Mouse (Mus musculus): ENCODE measurements around the gene Arih1.

The Arih1 gene

DNA sequence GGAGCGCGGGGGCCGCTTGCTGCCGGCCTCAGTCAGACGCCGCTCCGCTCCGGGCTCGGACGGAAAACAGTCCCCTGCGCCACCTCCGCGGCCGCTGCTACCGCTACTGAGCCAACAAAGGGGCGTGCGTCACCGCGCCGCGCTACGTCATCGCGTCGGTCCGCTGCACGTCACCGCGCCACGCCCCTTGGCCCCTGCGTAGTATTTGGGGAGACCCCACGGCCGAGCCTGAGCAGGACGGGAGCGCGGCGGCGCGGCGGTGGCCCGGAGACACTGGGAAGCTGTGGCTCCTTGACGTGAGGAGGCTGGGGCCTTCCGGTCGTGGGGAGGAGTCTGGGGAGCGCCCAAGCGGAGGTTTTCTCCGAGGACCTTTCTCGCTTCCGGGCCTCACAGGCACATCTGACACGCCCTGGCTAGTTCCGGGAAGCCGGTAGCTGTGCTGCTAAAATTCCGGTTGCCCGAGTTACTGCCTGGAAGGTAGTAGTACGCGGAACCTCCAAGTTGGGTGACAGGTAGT, at the start of gene Arih1:
Gene Arih1, minus strand, starts transcription at position 70 of the 517 bp plus-strand sequence.
- DNase-seq (ENCODE audit: low spot score) = peak; percentile 98

DNA sequence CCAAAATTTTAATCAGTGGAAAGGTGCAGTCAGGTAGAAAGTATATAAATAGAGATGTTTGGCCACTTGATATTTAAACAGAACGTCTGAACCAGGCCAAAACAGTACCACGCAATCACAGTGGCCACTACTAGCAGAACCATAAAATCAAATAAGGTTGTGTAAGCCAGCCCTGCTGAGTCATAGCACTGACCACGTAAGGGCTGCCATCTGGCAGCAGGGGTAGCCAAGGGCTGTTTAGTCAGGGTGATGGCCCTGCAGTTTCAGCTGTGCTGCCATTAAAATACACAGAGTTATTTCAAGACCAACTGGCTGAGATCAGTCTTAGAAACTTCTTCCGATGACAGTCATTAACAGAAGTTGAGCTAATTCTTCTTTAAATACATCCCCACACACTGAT, 47.5 kb upstream of the Arih1 start:
- no peak for DNase-seq (ENCODE audit: low spot score)

DNA sequence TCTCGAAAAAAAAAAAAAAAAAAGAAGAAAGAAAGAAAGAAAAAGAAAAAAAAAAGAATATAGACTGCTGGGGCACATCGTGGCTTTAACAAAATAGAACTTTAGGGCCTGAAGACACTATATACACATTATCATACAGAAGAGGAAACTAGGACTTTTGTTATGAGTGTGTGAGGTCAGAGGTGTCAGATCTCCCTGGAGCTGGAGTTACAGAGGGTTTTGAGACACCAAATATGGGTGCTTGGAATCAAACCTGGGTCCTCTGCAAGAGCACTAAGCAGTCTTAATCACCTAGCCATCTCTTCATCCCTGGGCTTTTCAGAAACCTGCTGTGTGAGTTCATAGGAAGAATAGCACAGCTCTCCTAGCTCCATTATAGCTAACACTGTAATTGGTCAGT, 47.0 kb upstream of the Arih1 start:
- DNase-seq (ENCODE audit: low spot score) = no peak

DNA sequence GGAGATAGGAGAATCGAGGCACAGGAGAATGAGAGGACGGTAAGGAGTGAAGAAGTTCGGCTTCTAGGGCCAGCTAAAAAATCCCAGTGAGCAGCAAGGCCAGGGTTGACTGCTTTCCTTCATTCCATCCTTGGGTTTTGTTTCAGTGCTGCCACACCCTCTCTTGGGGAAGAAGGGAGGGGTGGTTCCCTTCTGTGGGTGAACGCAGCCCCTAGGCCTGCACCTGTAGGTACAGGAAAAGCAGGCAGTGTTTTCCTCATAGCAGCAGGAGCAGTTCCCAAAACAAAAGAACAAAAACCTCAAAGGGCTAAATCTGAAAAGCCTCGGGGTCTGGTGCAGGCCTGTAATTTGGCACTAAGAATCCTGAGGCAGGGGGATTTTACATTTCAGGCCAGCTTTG, 45.2 kb upstream of the Arih1 start:
- no peak for DNase-seq (ENCODE audit: low spot score)

DNA sequence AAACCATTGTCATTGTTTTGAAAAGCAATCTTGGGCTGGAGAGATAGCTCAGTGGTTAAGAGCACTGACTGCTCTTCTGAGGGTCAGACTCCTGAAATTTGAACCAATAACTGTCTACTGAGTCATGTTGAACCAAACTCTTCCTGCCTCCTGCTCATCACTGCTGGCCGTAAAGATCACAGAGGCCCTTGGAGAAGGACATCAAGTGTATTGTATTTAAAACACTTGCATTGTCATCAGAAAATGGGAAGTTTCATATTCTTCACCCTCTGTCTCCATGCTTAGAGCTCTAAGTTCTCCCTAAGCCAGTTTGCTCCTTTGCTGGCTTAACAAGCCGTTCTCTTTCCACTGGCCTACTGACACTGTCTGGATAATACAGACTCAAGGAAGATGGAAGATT, 41.9 kb upstream of the Arih1 start:
- no peak for DNase-seq (ENCODE audit: low spot score)

DNA sequence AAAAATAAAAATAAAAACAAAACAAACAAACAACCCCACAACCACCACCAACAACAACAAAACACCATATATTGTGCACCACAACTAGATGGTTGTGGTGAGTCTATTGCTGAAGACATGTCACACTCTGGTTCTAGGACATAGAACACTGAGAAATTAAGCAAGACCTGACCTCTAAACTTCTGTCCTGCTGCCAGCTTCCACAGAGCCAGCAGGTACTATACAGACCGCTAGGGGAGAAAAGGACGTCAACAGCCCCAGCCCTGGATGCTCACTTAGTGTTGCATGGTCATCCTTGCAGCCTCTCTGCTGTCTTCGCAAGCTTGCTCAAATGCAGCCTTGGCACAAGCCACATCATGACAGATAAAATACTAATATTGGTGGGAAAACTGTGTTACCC, 41.2 kb upstream of the Arih1 start:
- no peak for DNase-seq (ENCODE audit: low spot score)

DNA sequence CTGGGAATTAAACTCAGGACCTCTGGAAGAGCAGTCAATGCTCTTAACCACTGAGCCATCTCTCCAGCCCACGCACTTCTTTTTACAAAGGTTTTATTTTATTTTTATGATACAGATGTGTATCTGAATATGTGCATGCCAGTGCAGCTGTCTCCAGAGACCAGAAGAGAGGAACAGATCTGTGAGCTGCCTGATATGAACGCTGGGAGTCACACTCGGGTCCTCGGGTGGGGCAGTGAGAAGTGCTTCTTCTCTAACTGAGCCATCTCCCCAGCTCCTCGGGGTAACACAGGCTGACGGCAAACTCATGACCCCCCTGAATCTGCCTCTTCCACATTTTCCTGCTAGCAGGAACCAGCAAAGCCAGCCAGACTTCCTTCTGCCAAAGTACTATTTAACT, 40.3 kb upstream of the Arih1 start:
- no peak for DNase-seq (ENCODE audit: low spot score)

DNA sequence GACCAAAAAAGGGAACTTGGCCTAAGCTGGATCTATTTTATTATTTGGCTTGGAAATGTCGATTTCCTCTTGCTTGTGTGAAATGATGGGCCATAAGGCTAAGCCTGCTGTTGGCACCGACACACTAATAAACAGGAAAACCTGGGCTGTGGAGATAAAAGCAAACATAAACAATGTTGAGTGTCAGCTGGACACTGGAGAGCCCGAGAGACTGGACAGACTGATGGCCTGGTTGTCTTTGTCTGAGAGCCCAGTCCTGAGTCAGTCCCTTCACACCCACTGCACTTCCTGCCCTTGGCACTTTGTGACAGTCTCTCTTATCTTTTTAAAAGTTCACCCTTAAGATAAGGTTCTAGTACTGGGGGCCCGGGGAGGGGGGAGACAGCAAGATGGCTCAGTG, 36.5 kb upstream of the Arih1 start:
- no peak for DNase-seq (ENCODE audit: low spot score)

DNA sequence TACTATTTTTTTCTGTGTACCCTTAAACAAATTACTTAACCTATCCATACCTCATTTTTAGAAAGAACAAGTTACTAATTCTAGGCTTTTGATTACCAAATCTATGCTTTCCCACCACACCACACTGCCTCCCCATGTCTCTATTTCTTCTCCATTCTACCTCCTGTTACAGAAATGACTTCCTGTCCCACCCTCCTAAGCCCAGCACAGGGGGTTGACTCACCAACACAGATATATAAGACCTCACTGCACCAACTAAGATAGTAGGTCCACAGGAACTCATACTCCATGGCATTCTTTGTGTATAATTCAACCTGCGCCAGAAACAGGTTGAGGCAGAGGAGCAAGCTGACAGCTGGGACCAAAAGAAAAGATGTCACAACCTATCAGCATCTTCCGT, 33.0 kb upstream of the Arih1 start:
- no peak for DNase-seq (ENCODE audit: low spot score)

DNA sequence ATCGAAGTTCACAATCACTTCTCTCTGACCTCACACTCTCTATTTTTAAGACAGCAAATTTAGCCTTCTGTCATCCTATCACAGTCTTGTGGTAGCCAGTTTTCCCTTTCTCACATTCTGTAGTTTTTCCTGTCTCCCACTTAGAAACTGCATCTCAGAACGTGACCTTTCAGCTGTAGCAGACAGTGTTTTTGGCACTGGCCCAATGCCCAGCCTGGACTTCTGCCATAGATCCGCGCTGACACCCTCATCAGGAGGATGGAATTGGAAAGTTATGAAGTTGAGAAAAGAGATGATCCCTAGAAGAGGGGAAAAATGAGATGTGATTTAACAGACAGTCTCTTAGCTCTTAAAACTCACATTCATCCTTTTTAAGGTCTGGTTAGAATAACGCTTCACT, 32.6 kb upstream of the Arih1 start:
- no peak for DNase-seq (ENCODE audit: low spot score)

DNA sequence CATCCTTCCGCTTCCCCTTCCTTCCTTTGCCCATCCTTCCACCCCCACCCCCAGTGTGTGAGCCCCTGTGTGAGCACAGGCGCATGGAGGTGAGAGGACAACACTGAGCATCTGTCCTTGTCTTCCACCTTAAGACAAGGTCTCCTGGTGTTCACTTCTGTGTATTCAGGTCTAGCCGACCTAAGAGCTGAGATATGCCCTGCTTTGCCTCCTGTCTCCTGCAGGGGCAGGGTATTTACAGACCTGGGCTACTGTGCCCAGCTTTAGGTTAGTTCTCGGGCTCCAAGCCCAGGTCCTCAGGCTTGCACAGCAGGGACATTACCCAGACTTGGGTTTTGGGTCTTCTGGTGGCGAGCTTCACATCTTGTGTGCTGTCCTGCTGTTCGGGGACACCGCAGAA, 30.7 kb upstream of the Arih1 start:
- no peak for DNase-seq (ENCODE audit: low spot score)

DNA sequence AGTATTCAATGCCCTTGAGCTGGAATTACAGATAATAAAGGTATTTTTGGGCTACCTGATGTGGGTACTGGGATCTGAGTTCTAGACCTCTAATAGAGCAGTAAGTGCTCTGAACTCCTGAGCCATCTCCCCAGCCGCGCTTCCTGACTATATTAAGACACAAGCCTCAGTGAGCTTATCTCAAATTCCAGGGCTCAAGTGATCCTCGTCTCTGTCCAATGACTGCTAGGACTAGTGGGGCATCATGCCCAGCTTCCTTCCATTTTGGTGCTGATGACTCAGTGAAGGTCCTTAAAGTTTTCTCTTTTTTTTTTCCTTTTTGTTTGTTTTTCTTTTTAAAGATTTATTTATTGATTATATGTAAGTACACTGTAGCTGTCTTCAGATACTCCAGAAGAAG, 28.7 kb upstream of the Arih1 start:
- DNase-seq (ENCODE audit: low spot score) = no peak

DNA sequence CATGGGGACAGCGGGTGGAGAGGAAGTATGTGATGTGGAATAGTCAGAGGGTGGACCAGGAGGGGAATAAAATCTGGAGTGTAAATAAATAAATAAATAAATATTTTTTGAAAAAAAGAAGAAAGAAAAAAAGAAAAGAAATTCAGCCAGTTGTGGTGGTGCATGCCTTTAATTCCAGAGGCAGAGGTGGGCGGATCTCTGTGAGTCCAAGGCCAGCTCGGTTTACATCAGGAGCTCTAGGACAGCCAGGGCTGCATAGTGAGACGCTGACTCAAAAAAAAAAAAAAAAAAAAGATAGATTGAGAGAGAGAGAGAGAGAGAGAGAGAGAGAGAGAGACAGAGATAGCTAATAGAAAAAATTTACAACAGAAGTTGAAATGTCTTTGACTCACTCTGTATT, 26.0 kb upstream of the Arih1 start:
- no peak for DNase-seq (ENCODE audit: low spot score)

DNA sequence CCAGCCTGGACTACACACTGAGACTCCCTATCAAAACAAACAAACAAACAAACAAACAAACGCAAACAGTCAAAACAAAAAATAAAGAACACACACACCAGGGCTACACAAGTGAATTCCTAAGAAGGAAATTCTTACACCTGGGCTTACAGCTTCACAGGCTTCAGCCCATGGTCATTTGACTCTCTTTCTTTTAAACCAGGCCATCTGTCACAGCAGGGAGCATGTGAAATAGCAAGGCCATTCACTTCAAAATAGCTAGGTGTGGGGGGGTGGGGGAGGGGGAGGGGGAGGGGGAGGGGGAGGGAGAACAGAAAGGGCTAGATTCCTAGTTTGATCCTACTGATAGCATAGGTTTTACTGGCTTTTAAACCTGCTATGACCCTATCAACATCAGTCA, 21.7 kb upstream of the Arih1 start:
- no peak for DNase-seq (ENCODE audit: low spot score)

DNA sequence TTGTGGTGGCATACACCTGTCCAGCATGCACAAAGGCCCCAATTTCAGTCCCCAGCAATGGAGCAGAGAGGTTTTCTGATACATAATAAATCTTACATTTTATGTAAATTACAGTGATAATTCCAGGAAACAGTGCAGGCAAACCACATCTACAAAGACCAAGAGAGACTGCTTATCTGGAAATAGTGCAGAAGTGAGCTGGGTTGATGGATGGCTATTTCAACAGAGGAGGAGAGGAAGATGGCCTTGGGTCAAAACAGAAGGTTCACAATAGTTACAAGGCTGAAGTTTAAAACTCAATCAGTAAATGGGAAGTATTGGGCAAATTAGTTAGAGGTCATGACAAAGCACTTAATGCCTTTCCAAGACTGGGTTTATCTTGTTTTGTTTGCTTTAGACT, 913 bp upstream of the Arih1 start:
- DNase-seq (ENCODE audit: low spot score) = no peak

DNA sequence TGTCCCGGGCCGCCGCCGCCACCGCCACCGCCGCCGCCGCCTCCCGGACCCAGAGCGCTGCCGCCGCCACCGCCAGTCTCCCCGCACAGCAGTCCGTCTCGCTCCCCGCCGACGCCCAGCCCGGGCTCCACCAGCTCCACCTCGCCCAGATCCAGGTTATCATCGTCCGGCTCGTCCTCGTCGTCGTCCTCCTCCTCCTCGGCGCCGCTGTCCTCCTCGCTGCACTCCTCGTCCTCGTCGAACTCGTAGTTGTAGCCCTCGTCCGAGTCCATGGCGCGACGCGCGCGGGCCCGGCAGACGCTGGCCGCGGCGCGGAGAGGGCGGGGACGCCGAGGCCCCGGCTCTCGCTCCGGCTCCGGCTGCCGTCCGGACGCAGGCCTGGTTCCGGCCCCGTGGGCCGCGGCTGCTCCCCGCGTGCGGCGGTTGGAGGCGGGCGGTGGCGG, 321 bp downstream of the Arih1 start:
- DNase-seq (ENCODE audit: low spot score) = no peak

DNA sequence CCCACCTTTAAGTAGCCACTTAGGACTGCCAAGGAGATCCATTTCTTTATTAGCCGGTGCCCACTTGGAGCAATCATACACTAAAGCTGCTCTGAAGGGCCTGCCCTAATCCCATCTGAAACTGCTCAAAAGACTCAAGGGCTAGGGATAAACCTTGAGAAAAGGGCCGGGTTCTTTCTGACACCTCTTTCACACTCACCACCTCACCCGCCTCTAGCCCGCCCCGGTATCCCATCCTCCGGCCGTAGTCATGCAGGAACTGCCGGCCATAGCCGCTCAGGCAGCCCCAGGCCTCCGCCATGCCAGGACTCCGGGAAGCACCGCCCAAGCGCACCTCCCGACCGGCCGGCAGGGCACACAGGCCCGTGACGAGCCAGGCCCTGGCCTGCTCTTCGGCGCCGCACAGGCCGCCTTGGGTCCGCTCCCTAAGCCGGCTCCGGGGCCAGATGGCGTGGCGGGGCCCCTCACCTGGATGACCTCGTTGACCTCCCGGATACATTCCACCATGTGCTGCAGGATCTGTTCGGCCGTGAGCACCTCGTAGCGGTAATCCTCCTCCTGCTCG, 825 bp downstream of the Arih1 start:
- DNase-seq (ENCODE audit: low spot score) = peak; percentile 67

DNA sequence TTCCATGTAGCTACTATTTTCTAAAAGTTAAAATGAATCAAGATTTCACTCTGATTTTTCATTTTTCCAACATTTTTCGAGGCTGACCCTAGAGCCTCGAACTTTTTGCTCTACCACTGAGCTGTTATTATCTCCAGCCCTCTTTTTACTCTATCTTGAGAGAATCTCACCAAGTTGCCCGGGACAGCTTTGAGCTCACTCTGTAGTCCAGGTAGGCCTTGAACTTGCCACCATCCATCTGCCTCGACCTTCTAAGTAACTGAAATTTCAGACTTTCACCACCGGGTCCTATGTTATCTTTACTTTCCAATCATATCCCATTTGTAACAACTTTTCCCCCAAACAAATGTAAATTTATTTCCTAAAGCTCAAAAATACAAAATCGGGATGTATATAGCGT, 1.7 kb downstream of the Arih1 start:
- no peak for DNase-seq (ENCODE audit: low spot score)

DNA sequence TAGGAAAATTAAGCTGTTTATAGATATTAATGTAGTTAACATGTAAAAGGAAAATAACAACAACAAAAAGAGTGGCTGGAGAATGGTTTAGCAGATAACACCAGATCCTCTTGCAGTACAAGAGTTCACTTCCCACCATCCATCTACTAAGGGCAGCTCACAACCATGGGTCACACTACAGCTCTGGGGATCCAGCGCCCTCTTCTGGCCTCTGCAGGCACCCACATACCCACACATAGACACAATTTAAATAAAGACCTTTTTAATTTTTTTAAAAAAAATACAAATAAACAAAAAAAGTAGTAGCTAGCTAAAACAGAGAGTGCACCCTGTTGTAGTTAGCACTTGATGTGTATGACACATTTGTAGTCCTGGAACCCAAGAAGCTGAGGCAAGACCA, 4.0 kb downstream of the Arih1 start:
- peak; percentile 42 for DNase-seq (ENCODE audit: low spot score)

DNA sequence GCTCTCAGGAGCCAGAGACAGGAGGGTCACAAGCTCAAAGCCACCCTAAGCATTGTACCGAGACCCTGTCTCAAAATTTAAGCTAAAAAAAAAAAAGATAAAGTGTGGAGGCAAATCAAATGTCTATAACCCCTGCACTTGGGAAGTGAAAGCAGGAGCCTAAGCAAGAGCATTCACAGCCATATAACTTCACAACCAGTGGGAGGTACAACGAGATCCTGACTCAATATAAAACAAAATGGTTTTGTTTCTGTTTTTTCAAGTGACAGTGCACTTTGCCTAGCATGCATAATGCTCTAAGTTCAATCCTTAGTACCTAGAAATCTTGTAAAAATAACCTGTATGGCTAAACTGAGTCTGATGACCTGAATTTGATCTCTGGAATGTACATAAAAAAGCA, 9.8 kb downstream of the Arih1 start:
- no peak for DNase-seq (ENCODE audit: low spot score)

DNA sequence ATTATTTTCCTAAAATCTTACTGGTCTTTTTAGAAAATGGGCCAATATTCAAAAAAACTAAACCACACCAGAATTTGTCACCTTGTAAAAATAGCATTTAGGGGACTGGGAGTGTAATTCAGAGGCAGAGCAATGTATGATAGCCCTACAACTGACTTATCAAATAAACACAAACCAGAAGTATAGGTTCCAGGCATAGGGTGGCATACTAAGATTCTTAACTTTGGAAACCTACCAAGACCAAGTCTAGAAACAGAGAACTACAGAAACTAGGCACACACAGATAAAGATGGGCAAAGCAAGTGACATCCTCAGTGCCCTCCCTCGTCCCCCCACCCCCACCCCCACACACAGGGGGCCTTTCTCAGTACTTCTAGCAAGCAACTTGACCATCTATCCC, 11.6 kb downstream of the Arih1 start:
- no peak for DNase-seq (ENCODE audit: low spot score)

DNA sequence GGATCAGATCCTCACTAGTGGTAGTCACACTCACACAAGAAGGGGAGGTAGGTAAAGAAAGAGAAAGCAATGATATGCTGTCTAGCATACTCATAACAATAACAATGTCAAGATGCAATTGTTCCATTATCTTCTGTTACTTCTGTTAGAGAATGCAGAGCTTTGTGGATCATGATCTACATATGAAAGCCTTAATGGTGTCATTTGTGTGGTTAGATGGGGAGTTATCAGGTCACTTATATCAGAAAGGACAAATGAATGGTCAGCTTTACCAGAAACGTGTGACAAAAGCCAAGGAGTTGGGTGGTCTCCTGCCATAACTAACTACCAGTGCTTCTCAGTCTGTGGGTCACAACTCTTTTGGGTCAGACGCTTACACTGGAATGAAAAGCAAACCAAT, 13.2 kb downstream of the Arih1 start:
- DNase-seq (ENCODE audit: low spot score) = no peak

DNA sequence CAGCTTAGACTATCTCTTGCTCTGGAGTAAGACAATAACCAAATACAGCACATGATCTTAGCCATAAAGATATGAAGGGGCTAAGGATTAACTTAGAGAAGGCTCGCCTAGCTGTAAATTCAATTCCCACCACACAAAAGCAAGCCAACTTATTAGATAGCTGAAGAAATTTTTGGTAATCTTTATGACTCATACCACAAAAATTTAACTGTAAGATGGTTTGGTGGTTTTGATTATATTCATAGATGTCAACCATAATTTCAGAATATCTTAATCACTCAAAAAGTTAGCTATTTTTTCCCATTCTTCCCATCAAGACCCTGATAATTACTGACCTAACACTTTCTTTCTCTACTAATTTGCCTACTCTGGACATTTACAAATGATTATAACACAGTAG, 17.0 kb downstream of the Arih1 start:
- DNase-seq (ENCODE audit: low spot score) = no peak

DNA sequence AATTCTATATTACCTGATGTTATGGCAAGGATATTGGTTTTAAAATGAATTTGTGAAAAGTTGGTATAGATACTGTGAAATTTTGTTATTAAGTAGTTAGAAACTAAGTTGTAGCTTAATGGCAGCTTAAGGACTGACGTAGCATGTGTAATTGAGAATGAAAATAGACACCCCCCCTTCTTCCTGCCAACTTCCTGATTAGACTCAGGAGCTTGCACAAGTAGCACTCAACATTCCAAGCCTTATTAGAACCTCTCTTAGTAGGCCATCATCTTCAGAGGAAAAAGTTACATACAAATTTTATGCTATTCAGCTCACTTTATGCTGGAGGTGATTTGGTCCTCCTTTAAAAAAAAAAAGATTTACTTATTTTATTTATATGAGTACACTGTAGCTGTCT, 22.1 kb downstream of the Arih1 start:
- no peak for DNase-seq (ENCODE audit: low spot score)

DNA sequence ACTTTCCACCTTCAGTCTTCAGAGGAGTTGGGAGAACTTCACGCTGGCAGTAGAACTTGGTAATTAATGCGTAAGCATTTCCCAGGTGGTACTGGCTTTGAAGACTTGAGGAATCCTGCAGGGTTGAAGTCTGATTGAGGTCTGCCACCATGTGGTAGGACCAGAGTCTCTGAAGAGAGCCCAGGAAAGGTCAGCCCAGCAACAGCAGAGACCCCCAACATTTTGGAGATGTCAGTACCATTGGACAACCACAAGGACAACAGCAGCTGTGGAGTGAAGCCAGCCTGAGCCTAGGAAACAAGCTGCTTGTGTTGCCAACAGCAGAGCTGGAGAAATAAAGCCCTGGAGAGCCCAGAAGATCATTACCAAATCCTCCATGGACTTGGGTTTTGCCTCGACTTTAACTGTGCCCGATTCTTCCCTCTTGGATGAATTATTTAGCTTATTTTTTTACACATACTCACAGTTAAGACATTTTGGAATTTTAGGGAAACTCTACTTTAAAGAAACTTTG, 27.4 kb downstream of the Arih1 start:
- DNase-seq (ENCODE audit: low spot score) = no peak
